Mouse (Mus musculus): Measurements from ENCODE around the gene Odf3l1.
"Not testable (repeated sequence)": the region's sequence is repeated elsewhere in the genome, so short reads cannot be mapped to it uniquely, and the experiment has no call there.

Gene Odf3l1

GRCm38 (mm10) chr9:56864216-56864729 lies at the start of gene Odf3l1:
Odf3l1 (minus strand) TSS chr9:56864679.
- no peak for DNase-seq (ENCODE audit: low read depth, low spot score)

- DNase-seq (ENCODE audit: low read depth, low spot score): no peak
These were observed 49.5 kb upstream of the Odf3l1 start for GRCm38 (mm10) chr9:56913991-56914390.

- DNase-seq (ENCODE audit: low read depth, low spot score): no peak
These were observed 46.5 kb upstream of the Odf3l1 start for GRCm38 (mm10) chr9:56911017-56911416.

GRCm38 (mm10) chr9:56909991-56910390 lies 45.5 kb upstream of the Odf3l1 start:
- not testable (repeated sequence) for DNase-seq (ENCODE audit: low read depth, low spot score)

- DNase-seq (ENCODE audit: low read depth, low spot score): no peak
These were observed 43.1 kb upstream of the Odf3l1 start for GRCm38 (mm10) chr9:56907549-56907948.

GRCm38 (mm10) chr9:56903662-56904061 lies 39.2 kb upstream of the Odf3l1 start:
- no peak for DNase-seq (ENCODE audit: low read depth, low spot score)

- DNase-seq (ENCODE audit: low read depth, low spot score): no peak
These were observed 36.7 kb upstream of the Odf3l1 start for GRCm38 (mm10) chr9:56901187-56901586.

GRCm38 (mm10) chr9:56900571-56900970 lies 36.1 kb upstream of the Odf3l1 start:
- DNase-seq (ENCODE audit: low read depth, low spot score): no peak

GRCm38 (mm10) chr9:56900060-56900459 lies 35.6 kb upstream of the Odf3l1 start:
- DNase-seq (ENCODE audit: low read depth, low spot score): no peak

- DNase-seq (ENCODE audit: low read depth, low spot score): no peak
These were observed 34.9 kb upstream of the Odf3l1 start for GRCm38 (mm10) chr9:56899409-56899808.

GRCm38 (mm10) chr9:56896779-56897178 lies 32.3 kb upstream of the Odf3l1 start:
- DNase-seq (ENCODE audit: low read depth, low spot score): no peak

- DNase-seq (ENCODE audit: low read depth, low spot score): peak; percentile 30
These were observed 29.5 kb upstream of the Odf3l1 start for GRCm38 (mm10) chr9:56894006-56894405.

- DNase-seq (ENCODE audit: low read depth, low spot score): no peak
These were observed 28.8 kb upstream of the Odf3l1 start for GRCm38 (mm10) chr9:56893313-56893712.

GRCm38 (mm10) chr9:56892111-56892510 lies 27.6 kb upstream of the Odf3l1 start:
- DNase-seq (ENCODE audit: low read depth, low spot score): no peak

GRCm38 (mm10) chr9:56891517-56892011 lies 27.1 kb upstream of the Odf3l1 start:
- DNase-seq (ENCODE audit: low read depth, low spot score): peak; percentile 79

- peak; percentile 10 for DNase-seq (ENCODE audit: low read depth, low spot score)
These were observed 26.2 kb upstream of the Odf3l1 start for GRCm38 (mm10) chr9:56890522-56891250.

GRCm38 (mm10) chr9:56889817-56890216 lies 25.3 kb upstream of the Odf3l1 start:
- DNase-seq (ENCODE audit: low read depth, low spot score): peak; percentile 83

GRCm38 (mm10) chr9:56887581-56887980 lies 23.1 kb upstream of the Odf3l1 start:
- no peak for DNase-seq (ENCODE audit: low read depth, low spot score)

- DNase-seq (ENCODE audit: low read depth, low spot score): no peak
These were observed 22.1 kb upstream of the Odf3l1 start for GRCm38 (mm10) chr9:56886601-56887000.

- DNase-seq (ENCODE audit: low read depth, low spot score): peak; percentile 37
These were observed 21.6 kb upstream of the Odf3l1 start for GRCm38 (mm10) chr9:56886113-56886512.

GRCm38 (mm10) chr9:56884328-56884727 lies 19.8 kb upstream of the Odf3l1 start:
- DNase-seq (ENCODE audit: low read depth, low spot score): no peak

GRCm38 (mm10) chr9:56883470-56883869 lies 19.0 kb upstream of the Odf3l1 start:
- DNase-seq (ENCODE audit: low read depth, low spot score): no peak

- no peak for DNase-seq (ENCODE audit: low read depth, low spot score)
These were observed 18.3 kb upstream of the Odf3l1 start for GRCm38 (mm10) chr9:56882818-56883217.

Measured in A20 (cell line).